Mouse (Mus musculus): ENCODE data around the gene Fastkd1.
"Not testable (repeated sequence)": the region's sequence is repeated elsewhere in the genome, so short reads cannot be mapped to it uniquely, and the experiment has no call there.

Gene Fastkd1

DNA sequence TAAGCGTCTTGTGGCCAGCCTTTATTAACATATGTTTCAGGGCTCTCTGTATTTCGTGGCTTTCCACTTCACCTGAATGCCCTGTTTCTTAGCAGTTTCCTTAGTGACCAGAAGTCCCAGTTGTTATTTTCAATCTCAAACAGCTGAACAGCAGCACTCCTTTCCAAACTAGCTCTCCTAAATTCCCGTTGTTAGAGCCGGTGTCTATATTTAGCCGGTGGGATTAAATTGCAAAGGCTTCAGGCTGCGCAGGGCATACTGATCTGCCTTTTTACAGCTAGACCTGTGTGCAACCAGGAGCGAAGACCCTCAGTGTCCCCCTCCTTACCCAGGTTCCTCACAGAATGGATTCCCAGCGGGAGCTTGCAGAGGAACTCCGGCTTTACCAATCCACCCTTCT is 43.5 kb downstream of the Fastkd1 start, which contains the start of gene Klhl41:
Klhl41 (plus strand) TSS at position 268 of the 400 bp plus-strand sequence.
- no peak for DNase-seq (ENCODE audit: low spot score)

DNA sequence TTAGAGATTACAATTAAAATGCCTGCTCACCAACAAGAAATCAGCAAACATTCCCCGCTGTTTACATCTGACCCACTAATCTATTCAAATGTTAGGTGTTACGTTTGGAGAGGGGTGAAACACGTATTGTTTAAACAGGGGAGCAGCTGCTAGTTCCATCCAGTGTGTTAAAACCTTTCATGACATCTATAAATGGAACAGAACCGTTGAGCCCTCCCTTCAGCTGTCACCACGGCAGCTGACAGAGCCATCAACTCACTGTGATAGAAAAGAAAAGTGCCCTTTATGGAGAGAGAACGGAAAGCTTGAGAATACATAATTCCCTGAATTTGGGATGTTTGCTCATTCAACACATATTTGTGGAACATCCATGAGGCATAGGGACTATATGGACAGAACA is 44.9 kb downstream of the Fastkd1 start:
- no peak for DNase-seq (ENCODE audit: low spot score)

DNA sequence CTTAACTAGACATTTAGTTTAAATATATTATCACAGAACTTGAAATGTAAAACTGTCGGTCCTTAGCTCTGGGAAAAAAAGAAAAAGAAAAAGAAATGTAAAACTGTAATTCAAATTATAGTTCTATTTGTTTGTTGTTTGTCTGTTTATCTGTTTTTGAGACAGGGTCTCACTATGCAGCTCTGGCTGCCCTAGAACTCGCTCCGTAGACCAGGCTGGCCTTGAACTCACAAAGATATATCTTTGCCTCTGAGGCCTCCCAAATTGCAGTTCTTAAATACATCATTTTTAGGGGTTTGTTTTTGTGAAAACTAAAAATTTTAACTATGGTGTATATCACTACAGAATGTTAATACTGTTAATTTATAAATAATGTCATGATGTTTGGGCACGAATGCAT is 45.7 kb downstream of the Fastkd1 start:
- no peak for DNase-seq (ENCODE audit: low spot score)

DNA sequence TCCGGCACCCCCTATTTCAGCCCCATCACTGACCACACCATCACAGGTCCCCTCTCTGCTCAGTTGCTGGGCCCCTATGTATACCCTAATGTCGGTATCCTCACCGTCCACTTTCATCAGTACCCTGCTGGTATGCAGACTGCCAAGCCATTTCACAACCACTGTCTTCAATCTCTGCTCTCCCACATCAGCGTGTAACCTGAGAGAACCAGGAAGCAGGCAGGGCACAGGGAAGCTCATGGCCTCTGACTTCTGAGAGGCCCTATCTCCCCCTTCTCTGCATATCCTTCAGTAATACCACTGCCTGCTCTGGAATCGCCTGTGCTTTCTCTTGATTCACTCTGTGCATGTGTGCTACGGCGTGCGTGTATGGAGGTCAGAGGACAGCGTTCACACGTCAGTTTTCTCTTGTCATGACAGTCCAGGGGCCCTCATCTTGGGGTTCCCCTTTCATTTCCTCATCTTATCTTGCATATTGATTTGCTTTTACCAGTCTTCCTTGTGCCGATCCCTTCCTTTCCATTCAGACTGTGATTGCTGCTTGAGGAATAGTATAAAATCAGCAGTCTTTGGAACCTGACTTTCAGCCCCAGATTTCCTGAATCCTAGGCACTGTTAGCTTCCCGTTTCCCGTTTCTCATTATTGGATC is 49.4 kb downstream of the Fastkd1 start:
- DNase-seq (ENCODE audit: low spot score) = peak; percentile 23

DNA sequence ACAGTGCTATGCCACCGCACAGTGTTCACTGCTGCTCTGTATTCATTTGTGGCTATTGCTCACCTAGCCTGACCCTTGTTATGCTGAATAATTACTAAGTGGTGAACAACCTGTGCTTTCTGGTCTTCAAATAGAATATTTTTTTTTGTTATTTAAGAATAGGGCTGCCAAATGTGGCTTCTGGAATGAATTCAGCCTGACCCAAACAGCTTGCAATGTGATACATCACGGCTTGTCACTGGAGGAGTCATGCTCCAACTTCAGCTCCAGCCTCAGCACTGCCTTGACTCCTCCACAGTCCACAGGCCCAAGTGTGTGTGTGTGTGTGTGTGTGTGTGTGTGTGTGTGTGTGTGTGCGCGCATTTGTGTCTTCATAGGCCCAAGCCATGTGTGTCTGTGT is 54.0 kb downstream of the Fastkd1 start:
- DNase-seq (ENCODE audit: low spot score) = no peak

DNA sequence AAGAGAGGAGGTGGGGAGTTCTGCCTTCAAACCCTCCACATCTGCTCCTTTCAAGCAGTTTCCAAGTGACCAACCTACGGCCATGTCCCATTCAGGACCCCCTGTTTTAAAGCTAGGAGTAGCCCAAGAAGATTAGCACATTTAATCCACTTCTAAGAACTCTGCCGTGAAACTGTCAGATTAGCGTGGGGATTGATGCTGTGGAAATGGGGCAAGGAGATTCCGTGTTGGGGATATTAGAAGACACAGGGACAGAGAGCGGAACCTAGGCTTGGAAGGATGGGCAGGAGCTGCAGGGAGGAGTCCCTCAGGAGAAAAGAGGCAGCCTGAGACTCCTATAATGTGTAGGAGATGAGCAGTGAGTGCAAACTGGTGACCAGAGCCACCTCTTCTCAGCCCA is 63.6 kb downstream of the Fastkd1 start:
- DNase-seq (ENCODE audit: low spot score) = no peak

DNA sequence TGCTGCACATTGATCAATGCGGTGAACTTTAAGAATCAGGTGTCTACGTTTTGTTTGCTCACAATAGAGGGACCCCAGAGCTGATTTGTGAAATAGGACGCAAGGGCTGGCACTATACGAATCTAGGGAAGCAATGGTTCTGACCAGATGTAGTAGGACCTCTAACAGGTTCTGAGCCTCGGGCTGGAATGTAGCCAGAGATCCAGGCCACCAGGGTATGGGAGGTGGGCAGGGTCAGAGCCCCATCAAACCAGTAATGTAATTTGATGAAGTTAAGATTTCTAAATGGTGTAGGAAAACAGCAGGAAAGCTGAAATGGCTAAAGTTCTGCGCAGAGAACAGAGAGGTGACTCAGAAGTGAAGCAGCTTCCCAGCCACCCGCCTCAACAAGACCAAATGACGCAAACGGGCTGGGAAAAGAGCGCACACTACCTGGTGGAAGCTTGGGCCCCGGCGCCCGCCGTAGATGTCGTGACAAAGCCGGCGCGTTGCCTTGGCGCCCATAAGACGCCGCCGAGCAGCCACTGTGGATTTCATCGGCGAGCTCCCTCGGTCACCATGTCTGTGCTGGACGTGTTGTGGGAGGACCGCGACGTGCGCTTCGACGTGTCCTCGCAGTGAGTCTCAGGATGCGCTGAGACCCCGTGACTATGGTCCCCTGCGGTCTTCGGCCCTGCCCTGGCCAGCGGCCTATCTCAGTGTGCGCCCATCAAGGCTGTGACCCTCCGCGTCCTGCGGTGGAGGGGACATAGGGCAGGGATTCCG is 66.4 kb downstream of the Fastkd1 start, which contains the start of gene Bbs5:
Bbs5 (plus strand) TSS at position 446 of the 765 bp plus-strand sequence.
- peak; percentile 96 for DNase-seq (ENCODE audit: low spot score)

DNA sequence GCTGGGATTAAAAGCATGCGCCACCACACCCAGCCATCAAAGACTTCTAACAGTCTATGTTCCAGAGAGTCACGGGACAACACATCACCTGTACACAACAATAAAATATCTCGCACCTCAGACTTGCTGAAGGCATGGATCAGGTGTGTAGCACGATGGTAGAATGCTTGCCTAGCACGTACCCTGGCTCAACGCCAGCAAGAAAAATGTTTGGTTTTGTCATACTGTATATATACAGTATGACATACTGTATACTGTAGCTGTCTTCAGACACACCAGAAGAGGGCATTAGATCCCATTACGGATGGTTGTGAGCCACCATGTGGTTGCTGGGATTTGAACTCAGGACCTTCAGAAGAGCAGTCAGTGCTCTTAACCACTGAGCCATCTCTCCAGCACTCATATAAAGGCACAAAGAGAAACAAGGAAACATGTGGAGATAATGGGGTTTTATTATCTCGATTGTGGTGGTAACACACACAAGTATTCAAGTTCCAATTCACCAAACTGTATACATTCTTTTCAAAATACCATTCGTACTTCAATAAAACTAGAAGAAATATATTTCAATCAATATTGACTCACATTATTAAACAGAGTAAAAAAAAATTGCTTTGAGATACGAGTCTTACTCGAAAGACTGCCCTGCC is 68.2 kb downstream of the Fastkd1 start:
- DNase-seq (ENCODE audit: low spot score) = no peak

DNA sequence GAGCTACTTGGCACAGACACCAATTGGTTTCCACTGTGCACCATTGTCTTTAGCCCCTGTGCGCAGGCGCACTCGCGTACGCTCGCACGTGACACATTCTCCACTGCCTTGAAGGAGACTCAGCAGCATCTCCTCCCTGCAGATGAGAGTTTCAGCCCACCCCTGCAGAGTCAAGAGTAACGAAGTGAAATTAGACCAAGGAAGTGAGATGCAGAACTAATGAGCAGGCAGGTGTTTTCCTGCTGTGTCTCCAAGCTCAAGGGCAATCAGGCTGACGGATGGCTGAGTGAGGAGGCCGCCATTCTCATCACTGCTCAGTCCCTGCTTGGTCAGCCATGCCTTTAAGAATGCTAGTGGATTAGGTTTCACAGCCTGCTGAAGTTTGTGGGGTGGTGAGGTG is 73.2 kb downstream of the Fastkd1 start:
- DNase-seq (ENCODE audit: low spot score) = peak; percentile 23

DNA sequence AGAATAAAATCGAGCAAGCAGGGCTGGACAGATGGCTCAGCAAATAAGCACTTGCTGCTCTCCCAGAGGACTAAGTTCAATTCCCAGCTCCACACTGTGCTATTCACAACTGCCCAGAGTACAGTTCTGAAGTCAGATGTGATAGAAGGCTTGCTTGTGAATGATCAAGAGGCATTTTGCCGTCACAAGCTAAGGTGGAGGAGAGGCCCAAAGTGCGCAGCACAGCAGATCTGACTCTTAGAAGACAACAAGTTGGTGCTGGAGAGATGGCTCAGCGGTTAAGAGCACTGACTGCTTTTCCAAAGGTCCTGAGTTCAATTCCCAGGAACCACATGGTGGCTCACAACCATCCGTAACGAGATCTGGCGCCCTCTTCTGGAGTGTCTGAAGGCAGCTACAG is 75.3 kb downstream of the Fastkd1 start:
- not testable (repeated sequence) for DNase-seq (ENCODE audit: low spot score)
